Mouse (Mus musculus) stomach, postnatal 0 days (tissue): ENCODE results near the gene Nasp. TPM values are rescaled to one million over a fixed set of nuclear protein-coding genes. Genes with fewer than 3 reads are reported as not detected.

Source experiments
- ATAC-seq: fragments of 200-750 bp; cut with Nextera tagmentation; 2 replicates; pipeline ENCODE4 v1.8.0; 2017; ENCODE audit not compliant: low FRiP score, low TSS enrichment
- DNase-seq: peaks from one replicate; pipeline ENCODE4 v3.0.0-alpha.2; 2016; ENCODE audit warnings: low spot score
- H3K27ac ChIP-seq: fragments of 300-500 bp; sonication (generic); replicated peaks from 2 replicates; pipeline ENCODE4 v1.5.1; 2014; ENCODE audit warnings: mild to moderate bottlenecking, control low read depth
- H3K27me3 ChIP-seq: fragments of 300-500 bp; sonication (generic); 2 replicates; pipeline ENCODE4 v1.6.1; 2014; ENCODE audit warnings: low read length; ENCODE audit not compliant: control insufficient read depth, insufficient read depth
- H3K36me3 ChIP-seq: fragments of 300-500 bp; sonication (generic); 2 replicates; pipeline ENCODE4 v1.6.1; 2014; ENCODE audit warnings: low read length, mixed read lengths; ENCODE audit not compliant: control insufficient read depth, insufficient read depth
- H3K4me1 ChIP-seq: fragments of 300-500 bp; sonication (generic); replicated peaks from 2 replicates; pipeline ENCODE4 v1.6.1; 2014; ENCODE audit warnings: antibody characterized with exemption; ENCODE audit not compliant: control insufficient read depth, insufficient read depth
- H3K4me2 ChIP-seq: fragments of 300-500 bp; sonication (generic); replicated peaks from 2 replicates; pipeline ENCODE4 v1.6.1; 2014; ENCODE audit warnings: low read depth, mild to moderate bottlenecking, control low read depth, moderate library complexity
- H3K4me3 ChIP-seq: fragments of 300-500 bp; sonication (generic); 2 replicates; pipeline ENCODE4 v1.5.1; 2014; ENCODE audit warnings: low read depth, low read length, control low read depth
- H3K9ac ChIP-seq: fragments of 300-500 bp; sonication (generic); 2 replicates; pipeline ENCODE4 v1.6.1; 2014; ENCODE audit warnings: mild to moderate bottlenecking, low read length, control low read depth, mixed read lengths
- H3K9me3 ChIP-seq: fragments of 300-500 bp; sonication (generic); 2 replicates; pipeline ENCODE4 v1.6.1; 2016; ENCODE audit warnings: low read length; ENCODE audit not compliant: control insufficient read depth
- CTCF ChIP-seq: IDR thresholded peaks from 2 replicates; pipeline ENCODE4 v1.5.1; 2016; ENCODE audit warnings: antibody characterized with exemption, low read depth, mild to moderate bottlenecking, moderate library complexity
- EP300 ChIP-seq: optimal IDR thresholded peaks from 2 replicates; pipeline ENCODE3; 2016; ENCODE audit warnings: antibody characterized with exemption
- WGBS: fragments of 180-500 bp; shearing (Covaris S2); extraction: QIAGEN DNeasy Blood & Tissue Kit; methylation state at CpG from one replicate; pipeline ENCODE4 v1.1.7; 2014; 5-methylcytosine and 5-hydroxymethylcytosine counted together
- polyA plus RNA-seq: library from polyadenylated mRNA; unstranded; fragments of >200 nt; fragmentation: Nextera tagmentation; extraction: Ambion mirVana; gene quantifications from 2 replicates; pipeline ENCODE4 v1.2.1, GENCODE M21; 2015

Gene Nasp
- polyA plus RNA-seq, 1 experiment from 2014 or later: 32.9 TPM

DNA sequence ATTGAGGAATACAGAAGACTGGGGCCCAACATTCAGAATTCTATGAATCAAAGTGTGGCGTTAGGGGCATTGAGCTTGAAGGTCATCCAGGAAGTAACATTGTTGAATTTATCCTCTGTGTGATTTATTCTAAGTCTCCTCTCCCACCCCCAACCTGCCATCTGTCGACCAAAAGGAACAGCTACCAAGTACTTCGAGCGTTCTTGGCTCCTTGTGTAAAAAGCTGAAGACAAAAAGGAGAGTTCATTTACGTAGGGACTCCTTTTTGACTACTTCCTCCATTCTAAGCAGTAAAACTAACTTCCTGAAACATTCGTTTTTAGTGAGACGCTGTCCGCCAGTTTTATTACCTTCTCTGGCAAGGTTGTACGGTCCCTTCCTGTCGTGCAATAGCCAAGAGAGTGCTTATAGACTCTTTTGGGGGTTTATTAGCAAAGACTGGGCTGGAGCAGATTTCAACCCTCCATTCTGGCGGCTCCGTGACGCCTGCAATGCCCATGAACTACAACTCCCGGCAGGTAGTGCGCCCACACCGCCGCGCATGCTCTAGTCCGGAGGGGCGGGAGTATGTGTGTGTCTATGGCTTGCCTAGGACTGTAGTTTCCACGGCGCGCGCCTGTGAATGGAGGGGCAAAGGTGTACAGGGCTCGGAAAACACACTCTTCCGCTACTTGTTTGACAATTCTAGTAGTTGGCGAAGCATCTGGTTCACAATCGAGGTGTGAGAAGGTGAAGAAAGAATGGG lies 71.0 kb downstream of the Nasp start:
- peak overlapping the region; percentile 95 for H3K27ac ChIP-seq
- WGBS: under 1% methylated on average over 28 of the region's 28 CpGs
- TF ChIP-seq CTCF: no peak
- no peak for TF ChIP-seq EP300
- H3K4me2 ChIP-seq: peak overlapping the region; percentile 71
- H3K9me3 ChIP-seq: no peaks in the 10 kb centered on the region
- H3K4me1 ChIP-seq: no peaks in the 10 kb centered on the region
- peak; percentile 95 for ATAC-seq
- H3K36me3 ChIP-seq: peaks cover 5% of the 10 kb centered on the region; the same call in 1 of the 2 replicates
- peak overlapping the region; percentile 78 for H3K9ac ChIP-seq
- peak; percentile 95 for DNase-seq
- peak overlapping the region; percentile 87 for H3K4me3 ChIP-seq
- no peaks in the 10 kb centered on the region for H3K27me3 ChIP-seq

DNA sequence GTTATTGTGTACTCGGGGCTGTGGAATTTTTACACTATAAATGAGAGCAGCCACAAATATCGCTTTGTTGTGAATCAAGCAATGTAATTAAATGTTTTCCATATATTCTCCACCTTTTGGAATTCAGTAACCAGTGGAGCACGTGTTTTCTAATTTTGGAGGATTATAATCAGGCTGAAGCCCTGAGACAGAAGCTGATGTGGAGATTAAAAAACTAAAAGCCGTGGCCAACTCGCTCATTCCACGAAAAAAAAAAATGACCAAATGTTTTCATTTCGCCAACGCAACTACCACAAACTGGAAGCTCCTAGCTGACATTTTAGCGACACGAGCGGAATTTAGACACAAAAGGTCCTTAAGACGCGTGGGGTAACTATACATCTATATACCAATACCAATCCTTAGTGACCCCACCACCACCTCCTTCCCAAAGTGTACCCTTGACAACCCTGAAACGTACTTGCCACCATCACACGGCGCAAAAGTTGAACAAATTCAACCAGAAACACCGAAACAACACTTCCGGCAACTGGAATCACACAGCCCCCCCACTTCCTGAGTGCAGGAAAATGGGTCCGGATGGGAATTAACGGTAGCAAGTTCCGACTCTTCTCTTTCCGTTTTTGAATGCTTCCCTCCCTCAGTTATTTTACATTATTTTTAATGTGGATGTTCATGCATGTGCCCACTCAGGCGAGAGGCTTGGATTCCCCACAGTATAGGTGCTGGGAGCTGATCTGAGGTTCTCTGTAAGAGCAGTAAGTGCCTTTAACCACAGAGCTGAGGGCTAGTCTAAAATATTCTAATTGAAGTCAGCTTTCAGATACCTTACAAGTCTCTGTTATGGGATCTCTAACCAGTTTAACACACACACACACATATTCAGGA lies 72.1 kb downstream of the Nasp start, which contains the start of gene Tmem69:
Gene Tmem69, minus strand, starts transcription at position 524 of the 888 bp plus-strand sequence.
- Histone ChIP-seq H3K4me3 (peak within 1 kb of the TSS; percentile 87), H3K9ac (peak within 1 kb of the TSS; percentile 55), H3K4me2 (peak within 1 kb of the TSS; percentile 71), H3K27ac (peak within 1 kb of the TSS; percentile 95), H3K9me3 (no peaks in the 10 kb centered on the region), H3K36me3 (peaks cover 5% of the 10 kb centered on the region; the same call in 1 of the 2 replicates), H3K4me1 (no peaks in the 10 kb centered on the region), H3K27me3 (no peaks in the 10 kb centered on the region)
- no peak for ATAC-seq
- WGBS: 2% methylated on average over 23 of the region's 23 CpGs
- TF ChIP-seq CTCF (no peak), EP300 (no peak)
- peak; percentile 82 for DNase-seq

DNA sequence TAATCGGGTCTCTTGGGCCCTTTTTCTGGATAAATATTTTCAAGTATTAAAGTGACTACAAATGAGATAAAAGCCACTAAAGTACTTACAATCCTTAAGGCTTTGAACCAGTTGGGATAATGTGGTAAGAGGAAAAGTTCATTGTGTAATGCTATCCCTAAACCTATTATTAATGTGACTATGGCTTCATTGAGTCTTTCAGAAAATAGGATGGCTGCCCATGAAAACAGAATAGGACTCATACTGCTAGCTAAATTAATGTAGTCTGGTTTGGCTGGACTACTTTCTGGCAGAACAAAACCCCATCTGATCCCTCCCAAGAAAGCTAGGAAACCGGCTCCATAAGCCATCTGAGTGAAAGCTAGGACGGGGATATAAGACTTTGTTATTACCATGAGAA lies 74.7 kb downstream of the Nasp start:
- H3K9me3 ChIP-seq: no peaks in the 10 kb centered on the region
- ATAC-seq (no peak), DNase-seq (no peak)
- H3K36me3 ChIP-seq: peaks cover 5% of the 10 kb centered on the region; the same call in 1 of the 2 replicates
- TF ChIP-seq CTCF (no peak), EP300 (no peak)
- no peaks in the 10 kb centered on the region for H3K4me1 ChIP-seq
- H3K4me3 ChIP-seq: no peak overlapping the region
- no peak overlapping the region for H3K27ac ChIP-seq
- no peak overlapping the region for H3K9ac ChIP-seq
- H3K27me3 ChIP-seq: no peaks in the 10 kb centered on the region
- no peak overlapping the region for H3K4me2 ChIP-seq
- WGBS: 71% methylated on average over 3 of the region's 3 CpGs

Other genes with a start within 250 kb of the Nasp start
- 5.0 and 5.1 TPM in 2 replicates for gene Mast2, start 163.8 kb downstream of the Nasp start, polyA plus RNA-seq
- gene Ipp, start 120.4 kb downstream of the Nasp start, polyA plus RNA-seq: 8.2 and 8.4 TPM in 2 replicates
- gene Tmem69, start 72.0 kb downstream of the Nasp start, polyA plus RNA-seq: 15.7 and 16.6 TPM in 2 replicates
- 22.4 and 23.6 TPM in 2 replicates for gene Gpbp1l1, start 70.3 kb downstream of the Nasp start, polyA plus RNA-seq
- gene Ccdc17, start 31.3 kb downstream of the Nasp start, polyA plus RNA-seq: 4.7 and 5.3 TPM in 2 replicates
- gene Akr1a1, start 23.7 kb upstream of the Nasp start, polyA plus RNA-seq: 755 and 765 TPM in 2 replicates
- 1,868 and 2,021 TPM in 2 replicates for gene Prdx1, start 57.6 kb upstream of the Nasp start, polyA plus RNA-seq
- gene Mmachc, start 80.5 kb upstream of the Nasp start, polyA plus RNA-seq: 9.8 and 11.8 TPM in 2 replicates
- gene Ccdc163, start 80.6 kb upstream of the Nasp start, polyA plus RNA-seq: 9.8 and 11.0 TPM in 2 replicates
- 2.3 and 2.6 TPM in 2 replicates for gene Tesk2, start 93.0 kb upstream of the Nasp start, polyA plus RNA-seq
- gene Toe1, start 179.7 kb upstream of the Nasp start, polyA plus RNA-seq: 16.0 and 17.3 TPM in 2 replicates
- gene Mutyh, start 179.8 kb upstream of the Nasp start, polyA plus RNA-seq: 3.1 and 3.9 TPM in 2 replicates
- 0.51 and 0.85 TPM in 2 replicates for gene Hpdl, start 193.8 kb upstream of the Nasp start, polyA plus RNA-seq
- gene Zswim5, start 249.4 kb upstream of the Nasp start, polyA plus RNA-seq: 0.04 and 0.06 TPM in 2 replicates